Mouse (Mus musculus) cerebellum, postnatal 4 days (tissue): ENCODE data around the gene Eps8l2.
A peak's percentile ranks its signal among the peaks of the same experiment; 100 is the strongest.

Experiments
- DNase-seq, 2 experiments: peaks; one replicate each; pipeline ENCODE4 v3.0.0; 2022; ENCODE audit warnings: low spot score in 2 of 2, mixed read lengths in 1 of 2

Gene Eps8l2

DNA sequence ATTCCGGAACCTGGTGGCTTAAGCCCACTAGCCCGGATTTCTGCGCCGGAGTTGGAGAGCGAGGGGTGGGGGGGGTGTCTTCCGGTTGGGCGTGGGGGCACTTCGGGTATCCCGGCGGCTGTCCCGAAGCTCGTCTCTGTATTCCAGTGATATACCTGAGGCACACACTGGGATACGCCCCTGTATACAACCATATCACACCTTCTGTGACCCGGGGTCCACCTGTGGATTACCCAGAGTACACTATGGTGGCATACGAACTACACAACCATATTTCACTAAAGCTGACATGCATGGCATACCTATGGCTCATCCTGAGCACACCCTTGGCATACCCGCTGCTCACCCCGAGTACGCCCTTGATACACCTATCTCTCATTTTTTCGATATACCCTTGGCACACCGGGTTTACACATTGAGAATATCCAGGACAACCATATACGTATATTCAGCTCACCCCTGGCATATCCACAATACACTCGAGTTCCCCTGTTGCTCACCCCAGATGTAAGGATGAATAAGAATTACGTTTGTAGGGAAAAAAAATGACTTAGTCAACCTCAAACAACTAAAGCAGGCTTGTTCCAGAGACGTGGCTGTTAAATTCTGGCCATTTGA, 10.2 kb upstream of the Eps8l2 start:
- no peak for DNase-seq

DNA sequence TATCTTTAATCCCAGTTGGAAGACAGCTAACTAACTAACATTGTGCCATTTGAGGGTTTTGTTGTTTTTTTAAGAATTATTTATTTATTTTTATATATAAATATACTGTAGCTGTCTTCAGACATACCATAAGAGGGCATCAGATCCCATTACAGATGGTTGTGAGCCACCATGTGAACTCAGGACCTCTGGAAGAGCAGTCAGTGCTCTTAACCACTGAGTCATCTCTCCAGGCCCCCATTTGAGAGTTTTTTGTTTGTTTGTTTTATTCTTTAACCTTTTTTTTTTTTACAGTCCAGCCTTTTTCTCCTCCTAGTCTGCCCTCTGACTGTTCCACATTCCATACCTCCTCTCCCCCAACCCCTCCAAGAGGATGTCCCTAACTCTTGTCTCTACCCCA, 8.0 kb upstream of the Eps8l2 start:
- no peak for DNase-seq

DNA sequence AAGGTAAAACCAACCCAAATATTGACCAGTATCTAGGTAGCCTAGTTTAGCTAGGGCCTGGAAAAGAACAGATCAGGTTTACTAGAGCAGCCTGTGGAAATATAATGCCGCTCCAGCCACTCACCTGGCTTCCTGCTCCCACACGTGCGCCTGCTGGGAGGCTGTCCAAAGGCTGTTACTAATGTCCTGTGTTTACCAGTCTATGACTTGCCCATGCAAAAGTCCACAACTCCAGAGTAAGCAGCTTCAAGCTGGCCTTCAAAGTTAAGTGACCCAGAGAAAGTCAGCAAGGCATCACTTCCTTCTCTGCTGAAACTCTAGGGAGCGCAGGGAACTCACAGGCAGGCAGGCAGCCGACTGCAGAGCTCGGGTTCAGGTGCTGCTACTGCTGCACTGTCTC, 6.7 kb upstream of the Eps8l2 start:
- DNase-seq = no peak

DNA sequence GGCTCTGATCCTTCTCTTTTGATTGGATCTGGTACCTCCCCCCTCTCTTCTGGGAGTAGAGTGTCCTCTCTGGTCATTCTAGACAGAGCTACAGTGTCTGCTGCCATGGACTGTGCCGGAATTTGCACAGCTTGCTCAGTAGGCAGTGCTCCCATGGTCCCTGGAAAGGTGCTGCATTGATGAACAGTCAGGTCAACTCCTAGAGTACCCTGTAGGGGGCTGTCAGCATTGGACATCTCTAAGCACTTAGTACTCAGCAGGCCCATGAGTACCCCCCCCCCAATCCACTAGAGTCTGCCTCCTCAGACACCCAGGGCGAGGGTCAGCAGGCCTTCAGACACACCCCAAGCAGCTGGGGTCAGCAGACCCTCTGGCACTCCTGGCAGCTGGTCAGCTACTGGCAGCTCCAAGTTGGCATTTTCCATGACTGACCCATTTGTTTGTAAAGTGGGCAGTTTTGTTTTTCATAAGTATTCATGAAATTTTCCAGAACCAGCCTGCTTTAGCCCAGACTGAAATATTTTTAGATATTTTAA, 3.6 kb upstream of the Eps8l2 start:
- no peak for DNase-seq

DNA sequence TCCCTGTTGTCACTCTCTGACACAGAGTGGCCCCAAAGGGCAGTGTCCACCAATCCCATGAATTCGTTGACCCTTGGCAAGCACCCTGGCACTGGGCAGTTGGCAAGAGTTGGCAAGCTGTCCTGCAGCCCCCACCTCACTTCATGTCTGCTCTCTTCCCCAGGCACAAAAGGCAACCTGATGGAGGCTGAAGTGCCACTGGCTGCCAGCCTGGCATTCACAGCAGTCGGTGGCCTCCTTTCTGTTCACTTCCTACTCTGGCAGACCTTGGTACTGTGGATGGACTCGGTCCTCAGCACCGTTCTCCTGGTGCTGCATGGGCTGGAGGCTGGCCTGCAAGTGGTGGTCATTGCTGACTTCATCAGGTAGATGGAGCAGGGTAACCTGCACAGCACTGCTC, 3.0 kb upstream of the Eps8l2 start:
- no peak for DNase-seq

DNA sequence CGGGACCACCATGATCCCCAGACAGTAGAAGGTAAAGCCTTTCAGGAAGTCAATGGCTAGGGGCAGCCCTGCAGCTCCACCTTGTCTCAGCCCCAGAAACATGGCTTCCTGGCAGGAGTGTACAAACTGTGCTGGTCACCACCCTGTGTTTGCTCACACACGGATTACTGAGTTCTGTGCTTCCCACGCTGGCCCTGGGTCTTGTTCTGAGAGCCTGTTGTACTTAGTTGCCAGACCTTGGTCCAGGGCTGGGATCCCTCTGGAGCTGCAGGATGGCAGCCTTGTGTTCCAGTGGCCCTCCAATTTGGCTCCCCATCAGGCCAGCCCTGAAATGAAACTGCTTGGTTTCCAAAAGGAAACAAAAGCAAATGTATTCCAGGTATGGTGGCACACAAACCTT, 2.4 kb upstream of the Eps8l2 start:
- DNase-seq = no peak

DNA sequence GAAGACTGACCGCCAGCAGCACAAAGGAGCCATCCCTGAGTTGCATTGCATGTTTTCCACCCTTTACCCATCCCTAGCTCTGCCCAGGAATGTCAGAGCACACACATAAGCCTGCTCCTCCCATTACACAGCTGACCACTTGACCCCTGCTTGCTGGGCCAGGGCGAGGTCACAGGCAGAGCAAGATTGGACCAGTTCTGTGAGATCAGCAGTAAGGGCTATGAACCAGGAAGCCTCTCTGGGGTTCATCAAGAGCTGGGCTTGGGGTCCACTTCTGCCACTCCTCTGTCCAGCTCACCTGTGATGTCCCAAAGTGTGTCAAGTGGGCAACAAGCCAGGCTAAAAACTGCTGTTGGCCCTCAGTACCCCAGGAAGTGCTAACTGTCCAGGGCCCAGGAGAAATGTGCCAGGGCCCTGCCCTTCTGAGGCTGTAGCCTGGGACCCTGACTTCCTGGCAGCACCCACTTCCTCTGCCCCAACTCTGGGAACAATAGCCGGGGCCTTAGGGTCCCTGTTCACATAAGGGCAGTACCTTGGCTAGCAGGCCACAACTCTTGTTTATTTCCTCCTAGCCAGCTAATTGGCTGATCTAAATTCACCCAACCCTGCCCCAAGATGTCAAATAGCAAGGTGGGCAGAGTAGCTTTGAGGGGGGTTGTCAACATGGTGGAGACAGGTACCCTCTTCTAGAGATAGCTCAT, 814 bp upstream of the Eps8l2 start:
- DNase-seq = no peak

DNA sequence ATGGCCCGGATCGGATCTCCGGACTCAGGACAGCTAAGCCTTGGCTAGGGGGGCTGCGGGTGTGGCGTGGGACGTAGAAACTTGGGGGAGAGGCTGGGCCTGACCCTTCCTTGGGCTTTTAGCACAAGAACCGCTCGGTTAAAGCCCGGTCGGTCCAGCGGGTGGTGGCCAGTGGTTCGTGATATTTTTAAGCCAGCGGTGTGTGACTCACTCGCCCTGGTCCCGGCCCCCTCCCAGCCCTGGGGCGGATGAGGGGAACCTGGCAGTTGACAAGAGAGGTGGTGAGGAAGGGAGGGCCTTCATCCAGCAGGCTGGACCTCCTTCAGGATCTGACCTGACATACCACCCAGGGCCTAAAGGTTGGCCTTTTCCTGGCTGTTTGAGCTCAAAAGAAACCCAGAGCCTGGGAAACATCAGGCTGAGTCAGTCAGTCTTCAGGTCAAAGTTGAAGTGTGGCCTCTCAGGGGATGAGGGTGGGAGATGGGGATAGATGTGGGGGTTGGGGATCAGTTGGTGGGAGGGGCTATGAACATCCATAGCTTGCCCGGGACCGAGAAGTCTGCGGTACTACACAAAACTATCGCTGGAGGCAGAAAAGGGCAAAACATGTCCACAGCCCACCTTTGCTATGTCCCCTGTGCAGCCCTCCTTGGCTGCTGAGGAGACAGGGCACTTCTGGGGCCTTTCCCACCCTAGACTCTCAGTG, 688 bp downstream of the Eps8l2 start:
- no peak for DNase-seq

DNA sequence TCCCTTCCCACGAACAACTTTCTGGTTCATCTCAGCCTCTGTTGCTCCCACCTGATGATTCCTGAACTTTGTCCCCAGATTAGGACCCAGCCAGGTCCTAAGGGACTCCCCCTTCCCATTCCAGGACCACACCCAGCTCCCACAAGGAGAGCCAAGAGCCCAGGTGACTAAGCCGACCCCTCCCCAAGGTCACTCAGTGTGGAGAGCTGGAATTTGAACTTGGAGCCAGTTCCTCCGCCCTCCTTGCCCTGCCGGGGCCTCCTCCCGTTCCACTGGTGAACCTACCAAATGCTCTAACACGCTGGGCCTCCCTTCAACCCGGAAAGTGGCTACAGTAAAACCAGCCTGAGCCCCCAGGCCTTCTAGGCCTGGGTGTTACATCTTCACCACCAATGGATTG, 1.3 kb downstream of the Eps8l2 start:
- no peak for DNase-seq

DNA sequence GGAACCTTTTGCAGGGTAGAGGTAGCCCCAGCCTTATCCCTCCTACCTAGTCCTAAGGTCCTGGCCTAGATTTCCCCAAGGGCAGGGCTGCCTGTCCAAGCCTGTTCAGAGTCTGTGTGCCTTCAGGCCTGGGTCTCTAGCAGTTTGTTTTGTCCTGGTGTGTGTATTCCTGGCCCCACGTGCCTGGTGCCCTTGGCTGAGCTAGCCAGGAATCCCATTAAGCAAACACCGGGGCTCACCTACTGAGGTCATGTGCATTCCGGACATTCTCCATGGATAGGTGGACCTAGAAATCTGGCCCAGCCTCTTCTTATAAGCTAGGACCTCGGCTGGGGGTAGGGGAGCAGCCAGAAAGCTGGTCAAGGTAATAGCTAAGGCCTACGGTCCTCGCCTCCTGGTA, 1.8 kb downstream of the Eps8l2 start:
- DNase-seq = no peak

DNA sequence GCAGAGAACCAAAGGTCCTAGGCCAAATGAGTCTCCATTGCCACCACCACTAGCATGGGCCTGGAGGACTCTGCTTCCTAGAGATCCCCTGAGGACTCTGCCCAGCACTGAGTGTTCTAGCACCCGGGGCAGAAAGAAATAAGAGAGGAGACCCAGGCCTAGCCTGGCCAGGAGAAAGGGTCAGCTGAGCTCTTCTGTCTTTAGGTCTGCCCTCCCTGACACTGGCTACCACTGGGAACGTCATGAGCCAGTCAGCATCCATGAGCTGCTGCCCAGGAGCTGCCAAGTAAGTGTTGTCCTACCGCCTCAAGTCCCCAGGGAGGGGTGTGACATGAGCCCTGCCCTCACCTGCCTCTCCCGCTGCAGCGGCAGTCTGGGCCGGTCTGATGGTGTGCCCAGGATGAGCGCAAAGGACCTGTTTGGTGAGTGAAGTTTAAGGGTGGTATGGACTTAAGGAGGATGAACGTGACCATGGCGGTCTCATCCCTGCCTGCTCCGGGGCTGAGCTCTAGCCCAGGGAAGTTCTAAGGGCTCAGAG, 3.1 kb downstream of the Eps8l2 start:
- DNase-seq = no peak

DNA sequence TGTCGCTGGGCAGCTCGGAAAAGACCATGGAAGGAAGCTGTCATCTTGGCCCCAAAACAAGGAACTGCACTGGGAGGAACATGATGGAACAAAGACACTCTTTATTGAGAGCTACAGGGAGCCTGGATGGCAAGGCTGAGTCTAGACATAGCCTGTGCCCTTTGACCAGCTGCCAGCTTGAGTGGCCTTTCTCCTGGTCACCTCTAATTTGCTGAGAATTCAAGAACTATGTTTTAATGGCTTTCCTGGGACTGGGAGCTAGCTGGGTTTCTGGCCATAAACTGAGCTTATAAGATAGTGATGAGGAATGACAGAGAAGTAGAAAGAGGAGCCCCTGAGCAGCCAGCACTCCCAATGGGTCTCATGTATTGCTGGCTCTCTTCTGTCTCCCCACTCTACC, 4.5 kb downstream of the Eps8l2 start:
- DNase-seq = no peak

DNA sequence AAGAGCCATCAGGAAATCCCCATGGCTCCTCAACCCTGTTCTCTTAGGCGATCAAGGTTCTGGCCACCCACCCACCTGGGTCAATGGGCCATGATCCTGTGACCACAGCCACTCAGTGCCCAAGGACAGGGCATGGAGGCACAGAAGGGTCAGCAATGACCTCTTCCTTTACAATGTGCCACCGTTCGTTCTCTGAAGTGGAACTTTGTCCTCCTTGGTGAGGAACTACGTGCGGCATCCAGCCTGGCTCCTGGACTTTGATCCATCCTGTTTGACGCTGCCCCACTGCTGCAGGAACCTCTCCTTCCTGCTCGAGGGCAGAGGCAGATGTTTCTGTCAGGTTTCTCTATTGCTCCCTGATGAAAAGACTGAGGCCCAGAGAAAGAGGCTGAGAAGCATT, 5.0 kb downstream of the Eps8l2 start:
- DNase-seq = no peak

DNA sequence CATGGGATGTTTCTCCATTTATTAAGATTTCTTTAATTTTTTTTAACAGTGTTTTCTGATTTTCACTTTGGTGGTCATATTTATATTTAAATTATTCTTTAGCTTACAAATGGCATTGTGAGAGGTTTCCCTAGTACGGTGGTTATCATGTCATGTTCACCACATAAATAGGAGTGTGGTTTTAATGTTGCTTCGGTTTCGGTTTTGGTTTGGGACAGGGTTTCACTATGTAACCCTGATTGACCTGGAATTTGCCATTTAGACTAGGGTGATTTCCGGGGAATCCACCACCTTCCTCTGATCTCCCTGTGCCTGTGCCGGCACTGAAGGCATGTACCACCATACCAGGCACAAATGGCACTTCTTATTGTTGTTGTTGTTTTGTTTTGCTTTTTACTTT, 6.1 kb downstream of the Eps8l2 start:
- no peak for DNase-seq

DNA sequence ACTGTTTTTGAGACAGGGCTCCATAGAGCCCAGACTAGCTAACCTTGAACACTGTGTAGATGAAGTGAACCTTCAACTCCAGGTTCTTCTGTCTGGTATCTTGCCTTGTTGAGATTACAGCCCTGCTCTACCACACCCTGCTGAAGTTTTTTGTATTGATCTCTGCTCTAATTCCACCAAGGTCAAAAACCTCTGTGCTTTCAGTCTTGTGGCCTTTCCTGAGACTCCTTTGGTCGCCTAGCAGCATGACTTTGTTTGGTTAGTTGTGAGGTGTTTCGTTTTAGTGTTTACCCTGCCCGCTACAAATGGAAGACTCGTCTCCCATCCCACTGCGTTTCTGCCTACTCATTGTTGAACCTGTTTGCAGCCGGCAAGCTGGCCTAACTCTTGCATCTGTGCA, 12.4 kb downstream of the Eps8l2 start:
- no peak for DNase-seq

DNA sequence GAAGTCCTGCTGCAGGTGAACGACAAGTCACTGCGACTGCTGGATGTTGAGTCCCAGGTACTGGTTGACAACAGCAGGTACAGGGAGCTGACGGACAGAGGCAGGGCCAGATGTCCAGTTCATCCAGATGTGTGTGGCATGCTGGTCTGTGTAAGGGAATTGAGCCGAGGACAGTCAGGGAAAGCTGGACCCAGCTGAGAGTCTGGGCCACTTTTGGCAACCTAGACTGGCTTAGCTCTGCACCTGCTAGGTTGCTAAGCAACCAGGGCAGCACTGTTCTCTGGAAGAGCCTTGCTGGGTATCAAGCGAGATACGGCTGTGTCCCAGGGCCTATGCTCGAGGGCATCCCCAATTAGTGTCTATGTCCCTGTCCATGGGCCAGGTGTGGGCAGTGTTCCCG, 16.4 kb downstream of the Eps8l2 start:
- no peak for DNase-seq

DNA sequence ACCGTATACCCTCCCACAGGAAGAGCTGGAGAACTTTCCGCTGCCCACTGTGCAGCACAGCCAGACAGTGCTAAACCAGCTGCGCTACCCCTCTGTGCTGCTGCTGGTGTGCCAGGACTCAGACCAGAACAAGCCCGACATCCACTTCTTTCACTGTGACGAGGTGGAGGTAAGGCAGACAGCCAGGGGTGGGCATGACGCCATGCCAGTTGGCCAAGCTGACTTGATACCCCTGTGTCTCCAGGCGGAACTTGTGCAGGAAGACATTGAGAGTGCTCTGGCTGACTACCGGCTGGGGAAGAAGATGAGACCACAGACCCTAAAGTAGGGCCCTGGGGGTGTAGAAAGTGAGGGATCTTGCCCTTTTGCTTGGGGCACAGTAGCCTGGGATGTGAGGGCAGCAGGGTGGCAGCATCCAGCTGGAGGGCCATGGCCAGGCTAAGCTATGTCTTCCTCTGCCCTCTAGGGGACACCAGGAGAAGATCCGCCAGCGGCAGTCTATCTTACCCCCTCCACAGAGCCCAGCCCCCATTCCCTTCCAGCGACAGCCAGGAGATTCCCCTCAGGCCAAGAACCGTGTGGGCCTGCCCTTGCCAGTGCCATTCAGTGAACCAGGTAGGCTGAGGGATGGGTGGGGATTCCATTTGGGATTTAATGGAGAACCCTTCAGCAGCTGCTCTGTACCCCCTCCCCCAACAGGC, 17.1 kb downstream of the Eps8l2 start:
- DNase-seq = peak in 1 of 2 experiments; percentile 65

DNA sequence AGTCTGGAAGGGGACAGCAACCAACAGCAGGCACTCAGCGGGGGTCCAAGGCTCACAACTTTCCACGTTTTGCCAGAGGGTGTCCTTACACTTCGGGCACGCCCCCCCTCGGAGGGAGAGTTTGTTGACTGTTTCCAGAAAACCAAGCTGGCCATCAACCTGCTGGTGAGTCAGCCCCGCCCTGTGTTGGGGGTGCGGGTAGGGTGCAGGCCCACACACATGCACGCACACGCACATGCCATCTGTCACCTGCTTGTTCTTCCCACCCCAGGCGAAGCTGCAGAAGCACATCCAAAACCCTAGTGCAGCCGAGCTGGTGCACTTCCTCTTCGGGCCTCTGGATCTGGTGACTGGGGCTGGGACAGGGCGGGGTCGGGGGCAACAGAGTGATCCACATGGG, 18.3 kb downstream of the Eps8l2 start:
- DNase-seq = no peak

DNA sequence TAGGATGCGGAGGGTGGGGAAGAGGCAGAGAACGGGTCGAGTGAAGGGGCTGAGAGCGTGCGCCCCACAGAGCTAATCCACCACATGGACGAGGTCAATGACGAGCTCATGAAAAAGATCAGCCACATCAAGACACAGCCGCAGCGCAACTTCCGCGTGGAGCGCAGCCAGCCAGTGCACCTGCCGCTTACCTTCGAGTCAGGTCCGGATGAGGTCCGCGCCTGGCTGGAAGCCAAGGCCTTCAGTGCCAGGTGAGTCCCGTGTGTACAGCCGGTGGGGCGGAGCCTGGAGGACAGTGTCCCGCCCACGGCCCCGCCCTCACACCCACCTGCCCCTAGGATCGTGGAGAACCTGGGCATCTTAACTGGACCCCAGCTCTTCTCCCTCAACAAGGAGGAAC, 22.8 kb downstream of the Eps8l2 start:
- DNase-seq = no peak

DNA sequence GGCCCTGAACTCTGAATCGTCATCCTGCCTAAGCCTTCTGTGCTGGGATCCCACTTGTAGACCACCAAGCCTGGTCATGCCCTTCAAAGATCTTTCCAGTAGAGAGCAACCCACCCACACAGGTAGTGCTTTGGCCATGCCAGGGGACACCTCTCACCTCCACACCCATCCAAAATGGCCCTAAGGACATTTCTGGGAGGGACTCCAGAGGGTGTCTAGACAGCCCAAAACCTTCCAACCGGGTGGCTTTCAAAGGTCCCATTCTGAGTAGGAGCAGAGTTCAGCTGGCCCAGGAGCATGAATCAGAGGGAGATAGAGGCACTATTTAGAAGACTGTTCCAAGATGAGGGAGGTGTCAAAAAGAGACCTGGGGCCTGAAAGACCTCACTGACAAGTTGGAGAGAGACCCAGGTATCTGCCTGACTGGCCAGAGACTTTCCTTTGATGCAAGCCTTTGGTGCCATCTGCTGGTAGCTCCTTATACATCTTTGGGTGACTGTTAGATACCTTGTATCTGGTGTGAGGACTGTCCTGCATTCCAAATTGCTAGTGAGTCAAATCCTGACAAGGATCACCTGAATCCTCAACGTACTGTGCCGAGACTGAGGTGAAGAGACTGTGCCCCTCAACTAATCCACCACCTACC, 24.5 kb downstream of the Eps8l2 start:
- DNase-seq = peak in 1 of 2 experiments; percentile 77

DNA sequence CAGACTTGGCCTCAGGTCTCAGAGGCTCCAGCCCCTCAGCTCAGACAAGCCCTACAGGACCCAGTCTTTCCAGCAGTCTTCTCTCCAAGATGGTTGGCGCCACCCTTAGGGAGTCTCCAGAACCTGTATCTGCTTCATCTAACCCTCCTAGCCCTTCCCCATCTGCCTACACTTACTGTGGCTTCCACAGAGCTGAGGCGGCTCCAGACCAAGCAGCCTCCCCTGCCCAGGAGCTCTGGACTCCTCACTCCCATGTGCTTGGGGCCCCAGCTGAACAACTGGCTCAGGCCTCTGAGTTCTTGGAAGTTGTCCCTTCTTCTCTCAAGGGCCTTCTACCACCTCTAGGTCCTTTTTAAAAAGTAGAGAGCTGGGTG, 25.1 kb downstream of the Eps8l2 start:
- DNase-seq = no peak
